ENCODE assay signal across 26 mouse cellular contexts in the genomic region with DNA sequence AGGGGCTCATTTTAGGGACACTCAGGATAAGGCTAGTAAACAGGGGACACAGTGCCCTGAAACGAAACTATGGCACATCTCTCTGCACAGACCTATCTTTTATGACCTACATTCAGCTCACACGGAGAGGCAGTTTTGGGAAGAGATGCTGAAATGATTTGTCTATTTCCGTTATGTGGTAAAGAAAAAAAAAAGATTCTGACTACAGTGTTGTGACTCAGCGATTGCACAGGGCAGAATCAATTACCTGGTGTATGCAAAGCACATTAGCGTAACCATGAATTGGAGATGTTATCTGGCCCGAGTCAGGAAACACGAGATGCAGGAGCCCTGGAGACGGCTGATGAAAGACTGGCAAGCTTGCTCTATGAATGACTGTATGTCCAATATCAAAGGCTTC. TPM values are rescaled to one million over a fixed set of nuclear protein-coding genes. Genes with fewer than 3 reads are reported as not detected.
DNase-seq lines count a peak whose midpoint lies in the region; ATAC-seq and TF ChIP-seq lines count a peak whose summit lies in the region.
"Had no signal": no experiment of that assay in that cellular context is flagged by ENCODE, and none has a peak within 500 bp of the region (broad histone marks: within the 10 kb centered on the region; RNA-seq: fewer than 3 reads in every experiment).

No protein-coding gene starts in this region.

- DNase-seq in midbrain, embryonic 14.5 days: peak; percentile 20
- DNase-seq in midbrain, embryonic 11.5 days (ENCODE audit: low spot score, missing footprints): no peak
- peak; percentile 97 for DNase-seq in MN1 (ENCODE audit: low spot score)
- DNase-seq in embryonic facial prominence, embryonic 11.5 days (ENCODE audit: low spot score): peak; percentile 52
- no peak for DNase-seq in cerebellum, postnatal 10 days
- DNase-seq in layer of hippocampus, adult 9-11 months: no peak
- no peak for DNase-seq in heart, adult 8-10 months (ENCODE audit: low spot score)
- DNase-seq: B cell, adult 2 months; cerebellum, adult 8-10 months; kidney, postnatal 10 days; lung, postnatal 14 days; thymus, adult 2 months had no signal

- H3K4me3 ChIP-seq in midbrain, embryonic 14.5 days (replicated peaks; ENCODE audit: low read depth, low read length): no peak overlapping the region
- no peak overlapping the region for H3K4me3 ChIP-seq in midbrain, embryonic 11.5 days (ENCODE audit: low read depth, low read length)
- no peak overlapping the region for H3K4me3 ChIP-seq in embryonic facial prominence, embryonic 11.5 days (ENCODE audit: low read depth, low read length)
- no peak overlapping the region for H3K4me3 ChIP-seq in myocyte
- H3K4me3 ChIP-seq: hindbrain, embryonic 10.5 days; midbrain, embryonic 13.5 days; neural tube, embryonic 12.5 days had no signal

- H3K4me1 ChIP-seq in midbrain, embryonic 14.5 days (ENCODE audit: control insufficient read depth, insufficient read depth, low read length): no peaks in the 10 kb centered on the region
- H3K4me1 ChIP-seq in midbrain, embryonic 11.5 days (ENCODE audit: control insufficient read depth, insufficient read depth, low read length): no peaks in the 10 kb centered on the region
- no peaks in the 10 kb centered on the region for H3K4me1 ChIP-seq in embryonic facial prominence, embryonic 11.5 days (ENCODE audit: control insufficient read depth, insufficient read depth, low read length)
- H3K4me1 ChIP-seq: midbrain, embryonic 13.5 days; neural tube, embryonic 12.5 days had no signal

- H3K9me3 ChIP-seq in midbrain, embryonic 14.5 days (ENCODE audit: control insufficient read depth, low read length): no peaks in the 10 kb centered on the region
- H3K9me3 ChIP-seq in midbrain, embryonic 11.5 days (ENCODE audit: control insufficient read depth, low read length): no peaks in the 10 kb centered on the region
- no peaks in the 10 kb centered on the region for H3K9me3 ChIP-seq in embryonic facial prominence, embryonic 11.5 days (replicated peaks; ENCODE audit: control insufficient read depth, low read length)
- H3K9me3 ChIP-seq: hindbrain, embryonic 10.5 days; midbrain, embryonic 13.5 days; neural tube, embryonic 12.5 days had no signal

- no peak for ATAC-seq in midbrain, embryonic 14.5 days (ENCODE audit: low FRiP score, low TSS enrichment)
- ATAC-seq in midbrain, embryonic 11.5 days (ENCODE audit: low FRiP score): no peak
- no peak for ATAC-seq in embryonic facial prominence, embryonic 11.5 days (replicated peaks; ENCODE audit: insufficient number of reproducible peaks, low FRiP score, low TSS enrichment, low read depth)
- ATAC-seq: midbrain, embryonic 13.5 days; Patski had no signal

- no peaks in the 10 kb centered on the region for H3K27me3 ChIP-seq in midbrain, embryonic 14.5 days (ENCODE audit: control insufficient read depth, insufficient read depth, low read length)
- no peaks in the 10 kb centered on the region for H3K27me3 ChIP-seq in midbrain, embryonic 11.5 days (ENCODE audit: control insufficient read depth, insufficient read depth, low read length)
- no peaks in the 10 kb centered on the region for H3K27me3 ChIP-seq in embryonic facial prominence, embryonic 11.5 days (ENCODE audit: control insufficient read depth, insufficient read depth, low read length)
- H3K27me3 ChIP-seq in myocyte (ENCODE audit: control insufficient read depth, insufficient read depth, insufficient read length): no peaks in the 10 kb centered on the region
- H3K27me3 ChIP-seq: midbrain, embryonic 13.5 days; neural tube, embryonic 12.5 days; Patski had no signal

- no peak for TF ChIP-seq POLR2A in myocyte (IDR thresholded peaks at IDR 0.05; ENCODE audit: insufficient read length, low read depth)

- no peak overlapping the region for H3ac ChIP-seq in myocyte (ENCODE audit: control insufficient read depth, insufficient read length)

- 78% methylated on average over 8 of the region's 8 CpGs for WGBS in midbrain, embryonic 14.5 days
- 90% methylated on average over 8 of the region's 8 CpGs for WGBS in midbrain, embryonic 11.5 days
- WGBS in embryonic facial prominence, embryonic 11.5 days: 69% methylated on average over 8 of the region's 8 CpGs

- H3K4me2 ChIP-seq in midbrain, embryonic 14.5 days (ENCODE audit: low read length): no peak overlapping the region
- no peak overlapping the region for H3K4me2 ChIP-seq in midbrain, embryonic 11.5 days
- no peak overlapping the region for H3K4me2 ChIP-seq in embryonic facial prominence, embryonic 11.5 days (ENCODE audit: low read depth, low read length)
- H3K4me2 ChIP-seq in myocyte (ENCODE audit: low read depth): peak overlapping the region; percentile 67
- H3K4me2 ChIP-seq: midbrain, embryonic 13.5 days; neural tube, embryonic 12.5 days had no signal

- no peak overlapping the region for H3K27ac ChIP-seq in midbrain, embryonic 14.5 days (replicated peaks; ENCODE audit: low read depth, low read length)
- no peak overlapping the region for H3K27ac ChIP-seq in midbrain, embryonic 11.5 days (ENCODE audit: low read depth, low read length)
- H3K27ac ChIP-seq in embryonic facial prominence, embryonic 11.5 days (replicated peaks; ENCODE audit: low read depth, low read length): no peak overlapping the region
- H3K27ac ChIP-seq: hindbrain, embryonic 10.5 days; midbrain, embryonic 13.5 days; neural tube, embryonic 12.5 days had no signal

- peaks cover 17% of the 10 kb centered on the region for H3K36me3 ChIP-seq in midbrain, embryonic 14.5 days (ENCODE audit: control insufficient read depth, insufficient read depth, low read length)
- H3K36me3 ChIP-seq in midbrain, embryonic 11.5 days (ENCODE audit: control insufficient read depth, insufficient read depth, low read length): peaks cover 2% of the 10 kb centered on the region; the same call in 1 of the 2 replicates
- H3K36me3 ChIP-seq in embryonic facial prominence, embryonic 11.5 days (replicated peaks; ENCODE audit: control insufficient read depth, insufficient read depth, low read depth, low read length): no peaks in the 10 kb centered on the region
- peaks cover 3% of the 10 kb centered on the region for H3K36me3 ChIP-seq in myocyte (ENCODE audit: control insufficient read depth, insufficient read depth)

- no peak overlapping the region for H3K9ac ChIP-seq in midbrain, embryonic 14.5 days (replicated peaks; ENCODE audit: low read length)
- H3K9ac ChIP-seq in midbrain, embryonic 11.5 days (ENCODE audit: low read length): no peak overlapping the region
- H3K9ac ChIP-seq in embryonic facial prominence, embryonic 11.5 days (replicated peaks; ENCODE audit: low read length): no peak overlapping the region
- H3K9ac ChIP-seq: midbrain, embryonic 13.5 days; neural tube, embryonic 12.5 days had no signal

- H3K79me2 ChIP-seq in myocyte (ENCODE audit: control insufficient read depth, insufficient read depth): no peaks in the 10 kb centered on the region

TF ChIP-seq in myocyte, 11 proteins besides CTCF, POLR2A, EP300 and RAD21:
- TF ChIP-seq CEBPB (IDR thresholded peaks at IDR 0.05; ENCODE audit: insufficient read depth, poor library complexity, severe bottlenecking): 0 out of 2 replicates have a peak, but pooled peaks have one; percentile 22
- TF ChIP-seq MYOD1 (IDR thresholded peaks at IDR 0.05; ENCODE audit: control insufficient read depth in 1 of 3, insufficient read length in 2 of 3, low read depth in 2 of 3): no peak

RNA-seq across cellular contexts. Expression of gene Mdm1, which starts 30.8 kb away (rescaled TPM):
- polyA plus RNA-seq in midbrain, embryonic 14.5 days (2014; fragmentation: Nextera tagmentation; extraction: Ambion mirVana): 29.6 and 32.3 TPM in 2 replicates
- 56.7 and 59.0 TPM in 2 replicates for polyA plus RNA-seq in midbrain, embryonic 11.5 days (2014; fragmentation: Nextera tagmentation; extraction: Ambion mirVana)
- 54.6 and 60.8 TPM in 2 replicates for polyA plus RNA-seq in embryonic facial prominence, embryonic 11.5 days (2014; fragmentation: Nextera tagmentation; extraction: Ambion mirVana)
- polyA plus RNA-seq in myocyte (2012; fragmentation: generic; extraction: Trizol): 3.4 TPM
- total RNA-seq in heart, adult 8-10 months (2022): 1 to 10 TPM; 3.7 to 6.2 (median 5.1) TPM

RNA-seq across cellular contexts. Expression of gene Il22, which starts 32.3 kb away (rescaled TPM):
- not detected in 2 replicates for polyA plus RNA-seq in midbrain, embryonic 14.5 days (2014; fragmentation: Nextera tagmentation; extraction: Ambion mirVana)
- 0.19 TPM in 1 of 2 replicates, not detected in the other for polyA plus RNA-seq in midbrain, embryonic 11.5 days (2014; fragmentation: Nextera tagmentation; extraction: Ambion mirVana)
- polyA plus RNA-seq in embryonic facial prominence, embryonic 11.5 days (2014; fragmentation: Nextera tagmentation; extraction: Ambion mirVana): not detected in 2 replicates
- polyA plus RNA-seq in myocyte (2012; fragmentation: generic; extraction: Trizol): not detected
- total RNA-seq in heart, adult 8-10 months (2022): not detected
- total RNA-seq: adrenal gland, adult 18-20 months; gastrocnemius, postnatal 4 days; layer of hippocampus, postnatal 10 days; left cerebral cortex, postnatal 10 days had no signal
- polyA plus RNA-seq: forebrain, embryonic 11.5 days; heart, embryonic 14.5 days; hindbrain, embryonic 10.5 days; intestine, embryonic 14.5 days; limb, embryonic 14.5 days; liver, embryonic 16.5 days; midbrain, embryonic 13.5 days; neural tube, embryonic 12.5 days; Patski had no signal

Comparison
In these comparisons a context has a peak if more than half of its experiments do, and no peak if none do; other contexts are left out.
1. DNase-seq: peak in midbrain, embryonic 14.5 days (single experiment), MN1 (single experiment) and embryonic facial prominence, embryonic 11.5 days (single experiment); none in midbrain, embryonic 11.5 days (single experiment), cerebellum, postnatal 10 days (0 of 2), layer of hippocampus, adult 9-11 months (single experiment) and heart, adult 8-10 months (single experiment).